Mouse (Mus musculus) spleen, adult 12 weeks (tissue): ENCODE results near the gene Tmf1.

ENCODE experiments used
- DNase-seq: peaks from one replicate; pipeline ENCODE4 v3.0.0; 2022; ENCODE audit warnings: low spot score

The Tmf1 gene

DNA sequence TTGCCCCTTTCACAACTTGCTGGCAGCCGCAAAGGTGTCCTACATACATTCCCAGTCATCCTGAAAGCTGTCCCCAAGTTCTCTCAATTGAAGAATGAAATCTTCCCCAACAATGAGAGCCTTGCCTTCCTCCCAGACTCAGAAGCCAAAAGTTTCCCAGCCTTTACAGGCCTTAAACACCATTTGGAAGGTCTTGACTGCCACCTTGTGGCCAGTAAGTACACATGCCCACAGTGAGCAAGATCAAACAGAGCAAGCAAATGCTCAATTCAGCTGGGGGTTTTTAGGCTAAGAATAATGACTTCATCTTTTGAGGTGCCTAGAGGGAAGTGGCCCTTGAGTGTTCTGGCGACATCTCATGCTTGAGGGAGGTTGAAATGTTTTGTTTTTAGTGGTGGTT lies 72.1 kb downstream of the Tmf1 start:
- no peak for DNase-seq

DNA sequence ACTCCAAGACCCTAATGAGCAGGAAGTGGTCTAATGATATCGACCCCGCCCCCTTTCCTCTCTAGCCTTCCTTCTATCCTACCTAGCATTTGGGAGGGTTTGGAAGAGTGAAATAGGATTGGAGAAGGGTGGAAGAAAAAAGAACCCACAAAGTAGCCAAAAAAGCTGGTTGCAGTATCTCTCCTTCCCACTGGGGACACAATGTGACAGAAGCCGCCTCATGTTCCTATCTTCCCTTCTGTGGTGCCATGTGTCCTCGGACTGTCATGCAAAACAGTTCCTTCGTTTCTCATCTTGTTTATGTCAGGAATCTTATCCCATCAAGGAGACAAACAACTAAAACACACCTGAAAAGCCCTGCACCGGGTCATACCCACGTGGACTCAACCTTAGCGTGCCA lies 72.8 kb downstream of the Tmf1 start:
- no peak for DNase-seq

DNA sequence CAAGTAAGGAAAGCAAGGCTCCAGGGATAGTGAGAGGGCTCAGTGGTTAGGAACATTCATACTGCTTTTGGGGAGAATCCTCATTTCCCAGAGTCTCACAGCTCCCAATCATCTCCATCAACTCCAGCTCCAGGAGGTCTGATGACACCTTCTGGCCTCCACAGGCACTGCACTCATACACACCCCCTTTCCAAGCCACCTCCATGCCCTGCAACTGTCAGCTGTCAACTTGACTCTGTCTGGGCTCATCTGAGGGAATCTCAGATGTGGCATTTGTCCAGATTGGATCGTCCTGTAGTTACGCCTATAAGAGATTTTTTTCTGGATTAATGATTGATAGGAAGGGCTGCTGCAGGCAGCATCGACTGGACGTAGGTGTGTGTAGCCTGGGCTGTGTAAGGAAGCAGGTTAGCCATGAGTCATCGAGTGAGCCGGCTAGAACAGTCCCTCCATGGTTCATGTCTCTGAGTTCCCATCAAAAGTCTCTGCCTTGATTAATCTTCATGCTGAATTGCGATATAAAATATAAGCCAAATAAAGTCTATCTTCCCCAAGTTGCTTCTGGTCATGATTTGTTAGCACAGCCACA lies 74.6 kb downstream of the Tmf1 start:
- DNase-seq, result no peak
